Mouse (Mus musculus) layer of hippocampus, adult 9-11 months (tissue): ENCODE measurements at regions not wholly inside any gene's neighbourhood (a gene's known extent, or its start where the extent isn't known, plus 50 kb on each side); places are given as distances from the start of the nearest gene placed in this dataset.

Experiments used
- DNase-seq: peaks from one replicate; pipeline ENCODE4 v3.0.0; 2022

DNA sequence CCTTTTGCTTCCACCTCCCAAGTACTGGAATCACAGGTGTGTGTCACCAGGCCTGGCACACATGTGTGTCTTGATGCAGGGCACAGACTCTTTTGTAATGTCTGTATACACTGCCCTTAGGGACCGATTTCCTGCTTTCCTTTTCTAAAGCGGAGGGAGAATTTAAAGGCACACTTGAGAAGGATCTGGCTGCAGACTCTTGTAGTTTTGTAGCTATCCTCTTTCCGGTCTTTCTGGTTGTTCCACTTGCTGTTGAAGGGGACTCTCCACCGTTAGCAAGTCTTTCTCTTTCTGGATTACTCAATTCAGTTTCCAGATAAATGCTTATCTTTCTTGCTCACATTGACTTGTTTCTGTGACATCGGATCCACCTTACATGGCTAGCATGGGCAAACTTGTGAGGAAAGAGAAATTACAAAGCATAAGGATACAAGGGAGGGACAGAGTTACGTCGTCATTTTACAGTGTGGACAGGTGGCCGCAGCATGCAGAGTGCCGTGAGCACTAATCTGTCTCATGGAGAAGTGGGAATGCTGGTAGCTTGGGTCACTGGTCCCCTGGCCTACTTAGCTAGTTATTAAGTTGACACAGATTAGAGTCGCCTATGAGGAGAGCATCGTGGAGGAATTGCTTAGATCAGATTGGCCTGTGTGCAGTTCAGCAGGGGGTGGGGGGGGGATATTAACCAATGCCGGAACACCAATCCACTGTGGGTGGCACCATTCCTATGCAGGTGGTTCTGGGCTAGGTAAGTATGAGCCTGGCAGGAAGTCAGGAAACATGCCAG is 54.4 kb upstream of the Parp11 start:
- DNase-seq = no peak

DNA sequence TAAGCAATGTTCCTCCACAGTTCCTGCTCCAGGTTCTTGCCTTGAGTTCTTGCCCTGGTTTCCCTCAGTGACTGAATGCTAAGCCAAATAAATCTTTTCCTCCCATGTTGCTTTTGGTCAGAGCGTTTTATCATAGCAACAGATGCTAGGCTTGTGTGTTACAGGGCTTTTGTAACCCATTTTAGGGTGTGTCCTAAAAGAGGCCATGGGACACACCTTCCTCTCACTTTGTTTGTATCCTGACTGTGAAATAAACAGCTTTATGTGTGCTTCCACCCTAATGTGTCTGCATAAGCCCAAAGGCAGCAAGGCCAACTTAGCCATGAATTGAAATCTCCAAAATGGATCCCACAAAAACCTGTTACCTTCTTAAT is 53.9 kb upstream of the Parp11 start:
- DNase-seq = no peak

GRCm38 (mm10) chr6:127393907-127394600 is 52.6 kb upstream of the Parp11 start:
- no peak for DNase-seq
